Mouse (Mus musculus) kidney, adult 2 months (tissue): ENCODE results near the gene Pld2.

ENCODE experiments used
- CTCF ChIP-seq: fragments of 200-500 bp; conservative IDR thresholded peaks from 2 replicates; pipeline ENCODE4 v1.5.1; 2011; ENCODE audit warnings: low read depth, mild to moderate bottlenecking, control low read depth, low read length, moderate library complexity, mixed read lengths; ENCODE audit not compliant: insufficient read depth, insufficient read length
- POLR2A ChIP-seq: fragments of 200-500 bp; IDR thresholded peaks from one replicate; pipeline ENCODE4 v1.6.1; 2011; ENCODE audit warnings: low read depth, low read length, control low read depth

DNA sequence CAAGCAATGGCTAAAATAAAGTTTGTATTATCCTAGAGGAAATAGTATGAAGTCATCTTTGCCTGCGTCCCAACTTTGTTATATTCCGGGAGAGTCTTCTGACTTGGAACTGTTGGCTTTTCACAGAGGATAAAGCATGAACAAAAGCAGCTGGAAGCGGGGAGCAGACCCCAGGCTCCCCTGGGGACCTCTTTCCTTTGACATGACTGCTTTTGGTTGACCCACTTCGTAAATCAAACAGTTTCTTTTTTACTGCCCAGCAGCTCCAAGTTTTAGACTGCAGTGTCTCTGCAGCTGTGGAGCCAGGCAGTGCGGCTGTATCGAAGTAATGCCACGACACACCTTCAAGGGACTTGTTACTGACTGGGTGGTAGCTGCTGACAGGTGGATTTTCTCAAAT lies 26.7 kb downstream of the Pld2 start:
- TF ChIP-seq CTCF, result no peak
- TF ChIP-seq POLR2A, result no peak
